Mouse (Mus musculus): ENCODE data around the gene Ankrd44. TPM values are rescaled to one million over a fixed set of nuclear protein-coding genes. Genes with fewer than 3 reads are reported as not detected.

Gene Ankrd44
- polyA plus RNA-seq, 1 experiment: 5.2 TPM

DNA sequence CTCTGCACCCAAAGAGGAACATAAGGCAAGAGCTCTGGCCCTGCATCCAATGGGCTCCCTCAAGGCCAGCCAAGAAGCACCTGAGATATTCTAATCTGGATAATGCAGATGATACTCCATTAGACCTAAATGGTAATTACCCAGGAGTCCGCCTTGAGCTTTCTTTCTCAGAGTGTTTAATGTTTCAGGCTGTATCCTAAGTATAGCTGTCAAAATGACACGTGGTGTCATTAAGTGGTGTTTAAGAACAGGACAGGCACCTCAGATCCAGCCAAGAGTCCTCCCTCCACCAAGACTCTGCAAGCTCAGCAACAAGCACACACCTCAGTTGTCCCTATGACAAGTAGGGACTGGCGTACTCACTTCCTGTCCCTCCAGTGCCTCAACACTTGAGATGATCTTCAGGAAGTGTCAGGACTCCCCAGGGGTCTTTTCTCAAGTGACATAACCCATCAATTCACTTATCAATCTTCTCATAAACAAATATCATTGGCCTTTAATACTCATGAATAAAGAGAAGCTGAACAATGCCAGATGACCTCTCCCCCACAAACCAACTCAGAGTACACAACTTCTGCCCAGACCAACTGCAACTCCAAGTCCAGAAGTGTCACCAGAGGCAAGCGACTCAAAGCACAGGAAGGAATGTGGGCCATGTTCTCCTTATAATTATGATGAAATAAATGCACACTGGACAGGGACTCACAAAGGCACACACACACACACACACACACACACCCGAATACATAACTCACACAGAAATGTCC lies 15.5 kb downstream of the Ankrd44 start:
- H3K9ac ChIP-seq (ENCODE audit: low read depth, poor library complexity, severe bottlenecking): no peak overlapping the region
- H3K36me3 ChIP-seq (ENCODE audit: control insufficient read depth, insufficient read depth, low read length, poor library complexity, severe bottlenecking): no peaks in the 10 kb centered on the region
- no peak overlapping the region for H3K4me3 ChIP-seq (ENCODE audit: low read depth, low read length)
- no peak overlapping the region for H3K27ac ChIP-seq (ENCODE audit: insufficient read depth, low read length)
- no peak for TF ChIP-seq EP300 (IDR thresholded peaks at IDR 0.05; ENCODE audit: insufficient read depth, low read depth, low read length)
- no peak for TF ChIP-seq POLR2A (IDR thresholded peaks at IDR 0.05; ENCODE audit: insufficient read depth, low read length)
- TF ChIP-seq CTCF (IDR thresholded peaks at IDR 0.05; ENCODE audit: low read depth, low read length): no peak
- no peaks in the 10 kb centered on the region for H3K27me3 ChIP-seq (ENCODE audit: control insufficient read depth, insufficient read depth, low read length, poor library complexity, severe bottlenecking)
- H3K9me3 ChIP-seq (replicated peaks; ENCODE audit: control insufficient read depth, insufficient read depth, low read length, poor library complexity, severe bottlenecking): no peaks in the 10 kb centered on the region
- no peaks in the 10 kb centered on the region for H3K4me1 ChIP-seq (ENCODE audit: control insufficient read depth, insufficient read depth, low read length)

DNA sequence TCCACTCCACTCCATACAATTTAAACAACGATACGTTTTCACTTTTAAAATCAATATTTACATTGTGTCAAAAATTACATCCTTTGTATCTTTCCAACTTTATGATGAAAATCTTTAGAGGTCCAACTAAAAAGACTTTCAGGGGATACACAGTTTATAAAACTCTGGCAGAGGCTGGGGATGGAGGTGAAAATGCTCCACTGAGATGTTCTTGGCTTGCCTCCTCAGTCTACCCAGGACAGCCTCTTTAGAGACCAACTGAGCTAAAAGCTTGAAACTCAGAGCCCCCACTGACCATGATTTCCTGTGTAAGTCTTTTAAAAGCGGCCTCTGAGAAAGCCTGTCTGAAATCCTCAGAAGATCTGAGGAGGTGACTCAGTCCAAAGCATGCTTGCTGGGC lies 17.4 kb downstream of the Ankrd44 start:
- Histone ChIP-seq H3K27me3 (ENCODE audit: control insufficient read depth, insufficient read depth, low read length, poor library complexity, severe bottlenecking) (no peaks in the 10 kb centered on the region), H3K9me3 (replicated peaks; ENCODE audit: control insufficient read depth, insufficient read depth, low read length, poor library complexity, severe bottlenecking) (no peaks in the 10 kb centered on the region), H3K4me1 (ENCODE audit: control insufficient read depth, insufficient read depth, low read length) (no peaks in the 10 kb centered on the region), H3K9ac (ENCODE audit: low read depth, poor library complexity, severe bottlenecking) (no peak overlapping the region), H3K4me3 (ENCODE audit: low read depth, low read length) (no peak overlapping the region), H3K36me3 (ENCODE audit: control insufficient read depth, insufficient read depth, low read length, poor library complexity, severe bottlenecking) (no peaks in the 10 kb centered on the region), H3K27ac (ENCODE audit: insufficient read depth, low read length) (no peak overlapping the region)
- no peak for TF ChIP-seq EP300 (IDR thresholded peaks at IDR 0.05; ENCODE audit: insufficient read depth, low read depth, low read length)
- no peak for TF ChIP-seq POLR2A (IDR thresholded peaks at IDR 0.05; ENCODE audit: insufficient read depth, low read length)
- TF ChIP-seq CTCF (IDR thresholded peaks at IDR 0.05; ENCODE audit: low read depth, low read length): no peak

DNA sequence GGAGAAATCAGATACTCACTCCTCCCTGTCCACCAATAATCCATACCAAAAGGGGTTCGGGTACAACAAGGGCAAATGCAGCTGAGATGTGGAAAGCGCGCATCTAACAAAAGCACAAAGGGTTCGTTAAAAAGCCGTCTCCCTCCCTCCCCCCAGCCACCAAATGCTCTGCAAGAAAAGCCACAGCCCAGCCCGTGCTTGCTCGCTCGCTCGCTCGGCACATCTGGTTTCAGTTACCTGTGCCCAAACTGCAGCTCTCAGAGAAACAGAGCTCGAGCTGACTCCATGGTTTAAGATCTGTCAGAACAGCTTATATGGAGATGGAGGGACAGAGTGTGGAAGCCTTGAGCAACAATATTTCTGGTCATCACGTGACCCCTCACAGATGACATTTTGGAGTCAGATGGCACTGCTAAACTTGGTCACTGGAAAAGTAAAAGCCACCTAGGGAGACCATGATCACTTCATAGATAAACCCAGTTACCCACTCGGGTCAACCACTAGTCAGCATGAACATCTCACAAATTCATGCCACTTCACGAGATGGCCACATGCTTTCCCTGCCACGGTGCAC lies 19.0 kb downstream of the Ankrd44 start:
- Histone ChIP-seq H3K27ac (ENCODE audit: insufficient read depth, low read length) (no peak overlapping the region), H3K4me3 (ENCODE audit: low read depth, low read length) (no peak overlapping the region), H3K4me1 (ENCODE audit: control insufficient read depth, insufficient read depth, low read length) (no peaks in the 10 kb centered on the region), H3K27me3 (ENCODE audit: control insufficient read depth, insufficient read depth, low read length, poor library complexity, severe bottlenecking) (no peaks in the 10 kb centered on the region), H3K9me3 (replicated peaks; ENCODE audit: control insufficient read depth, insufficient read depth, low read length, poor library complexity, severe bottlenecking) (no peaks in the 10 kb centered on the region), H3K36me3 (ENCODE audit: control insufficient read depth, insufficient read depth, low read length, poor library complexity, severe bottlenecking) (no peaks in the 10 kb centered on the region), H3K9ac (ENCODE audit: low read depth, poor library complexity, severe bottlenecking) (no peak overlapping the region)
- TF ChIP-seq CTCF (IDR thresholded peaks at IDR 0.05; ENCODE audit: low read depth, low read length) (no peak), EP300 (IDR thresholded peaks at IDR 0.05; ENCODE audit: insufficient read depth, low read depth, low read length) (no peak), POLR2A (IDR thresholded peaks at IDR 0.05; ENCODE audit: insufficient read depth, low read length) (no peak)

DNA sequence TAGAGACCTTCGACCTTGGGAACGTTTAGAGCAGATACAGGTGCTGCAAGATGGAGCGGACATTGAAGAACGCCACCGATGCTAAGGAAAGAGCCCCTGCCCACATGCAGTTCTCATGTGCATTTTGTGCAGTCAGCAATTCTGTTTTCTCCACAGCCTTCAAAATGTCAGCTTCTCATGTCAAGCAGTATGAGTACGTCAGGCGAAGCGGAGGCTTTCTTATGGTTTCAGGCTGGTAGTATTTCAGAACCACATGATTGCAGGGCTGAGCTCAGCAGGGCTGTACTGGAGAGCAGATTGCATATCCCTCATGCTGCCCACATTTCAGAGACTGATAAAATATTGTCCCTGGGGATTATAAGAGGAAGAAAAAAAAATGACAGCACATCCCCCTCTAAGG lies 19.9 kb downstream of the Ankrd44 start:
- Histone ChIP-seq H3K9ac (ENCODE audit: low read depth, poor library complexity, severe bottlenecking) (no peak overlapping the region), H3K4me1 (ENCODE audit: control insufficient read depth, insufficient read depth, low read length) (no peaks in the 10 kb centered on the region), H3K36me3 (ENCODE audit: control insufficient read depth, insufficient read depth, low read length, poor library complexity, severe bottlenecking) (no peaks in the 10 kb centered on the region), H3K27me3 (ENCODE audit: control insufficient read depth, insufficient read depth, low read length, poor library complexity, severe bottlenecking) (no peaks in the 10 kb centered on the region), H3K9me3 (replicated peaks; ENCODE audit: control insufficient read depth, insufficient read depth, low read length, poor library complexity, severe bottlenecking) (no peaks in the 10 kb centered on the region), H3K27ac (ENCODE audit: insufficient read depth, low read length) (no peak overlapping the region), H3K4me3 (ENCODE audit: low read depth, low read length) (no peak overlapping the region)
- TF ChIP-seq EP300 (IDR thresholded peaks at IDR 0.05; ENCODE audit: insufficient read depth, low read depth, low read length): no peak
- no peak for TF ChIP-seq CTCF (IDR thresholded peaks at IDR 0.05; ENCODE audit: low read depth, low read length)
- TF ChIP-seq POLR2A (IDR thresholded peaks at IDR 0.05; ENCODE audit: insufficient read depth, low read length): no peak

DNA sequence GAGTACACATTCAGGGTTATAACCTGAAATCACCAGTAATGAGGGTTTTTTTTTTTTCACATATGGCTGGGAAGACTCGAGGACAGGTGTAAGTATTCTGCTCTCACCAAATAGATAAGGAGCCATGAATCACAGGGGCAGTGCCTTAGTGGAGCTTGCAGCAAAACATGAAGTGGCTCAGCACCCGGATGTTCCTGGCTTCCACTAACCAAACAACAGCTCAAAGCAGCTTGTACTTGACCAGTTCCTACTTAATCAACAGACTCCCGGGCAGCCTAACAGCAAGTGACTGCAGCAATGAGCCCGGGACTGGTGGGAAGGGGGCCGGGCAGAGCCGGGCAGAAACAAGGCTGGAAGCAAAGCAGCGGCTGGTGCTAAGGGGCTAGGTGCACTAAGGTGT lies 20.6 kb downstream of the Ankrd44 start:
- no peak overlapping the region for H3K4me3 ChIP-seq (ENCODE audit: low read depth, low read length)
- H3K9me3 ChIP-seq (replicated peaks; ENCODE audit: control insufficient read depth, insufficient read depth, low read length, poor library complexity, severe bottlenecking): no peaks in the 10 kb centered on the region
- no peaks in the 10 kb centered on the region for H3K36me3 ChIP-seq (ENCODE audit: control insufficient read depth, insufficient read depth, low read length, poor library complexity, severe bottlenecking)
- no peak for TF ChIP-seq CTCF (IDR thresholded peaks at IDR 0.05; ENCODE audit: low read depth, low read length)
- no peak for TF ChIP-seq POLR2A (IDR thresholded peaks at IDR 0.05; ENCODE audit: insufficient read depth, low read length)
- no peak for TF ChIP-seq EP300 (IDR thresholded peaks at IDR 0.05; ENCODE audit: insufficient read depth, low read depth, low read length)
- no peak overlapping the region for H3K27ac ChIP-seq (ENCODE audit: insufficient read depth, low read length)
- H3K27me3 ChIP-seq (ENCODE audit: control insufficient read depth, insufficient read depth, low read length, poor library complexity, severe bottlenecking): no peaks in the 10 kb centered on the region
- H3K4me1 ChIP-seq (ENCODE audit: control insufficient read depth, insufficient read depth, low read length): no peaks in the 10 kb centered on the region
- no peak overlapping the region for H3K9ac ChIP-seq (ENCODE audit: low read depth, poor library complexity, severe bottlenecking)

DNA sequence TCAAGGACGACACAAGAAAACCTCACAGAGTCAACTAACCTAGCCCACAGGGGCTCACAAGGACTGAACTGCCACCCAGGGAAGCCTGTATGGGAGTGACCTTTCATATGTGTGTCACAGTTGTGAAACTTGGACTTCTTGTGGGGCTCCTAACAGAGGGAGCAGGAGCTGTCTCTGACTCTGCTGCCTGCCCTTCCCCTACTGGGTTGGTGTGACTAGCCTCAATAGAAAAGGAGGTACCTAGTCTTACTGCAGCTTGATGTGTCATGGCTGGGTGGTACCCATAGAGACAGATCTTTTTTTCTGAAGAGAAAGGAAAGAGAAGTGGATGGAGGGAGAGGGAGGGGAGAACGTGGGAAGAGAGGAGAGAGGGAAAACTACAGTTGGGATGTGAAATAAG lies 22.0 kb downstream of the Ankrd44 start:
- no peaks in the 10 kb centered on the region for H3K4me1 ChIP-seq (ENCODE audit: control insufficient read depth, insufficient read depth, low read length)
- no peak overlapping the region for H3K9ac ChIP-seq (ENCODE audit: low read depth, poor library complexity, severe bottlenecking)
- no peaks in the 10 kb centered on the region for H3K27me3 ChIP-seq (ENCODE audit: control insufficient read depth, insufficient read depth, low read length, poor library complexity, severe bottlenecking)
- no peaks in the 10 kb centered on the region for H3K9me3 ChIP-seq (replicated peaks; ENCODE audit: control insufficient read depth, insufficient read depth, low read length, poor library complexity, severe bottlenecking)
- TF ChIP-seq POLR2A (IDR thresholded peaks at IDR 0.05; ENCODE audit: insufficient read depth, low read length) (no peak), EP300 (IDR thresholded peaks at IDR 0.05; ENCODE audit: insufficient read depth, low read depth, low read length) (no peak), CTCF (IDR thresholded peaks at IDR 0.05; ENCODE audit: low read depth, low read length) (no peak)
- H3K36me3 ChIP-seq (ENCODE audit: control insufficient read depth, insufficient read depth, low read length, poor library complexity, severe bottlenecking): no peaks in the 10 kb centered on the region
- H3K4me3 ChIP-seq (ENCODE audit: low read depth, low read length): no peak overlapping the region
- no peak overlapping the region for H3K27ac ChIP-seq (ENCODE audit: insufficient read depth, low read length)

Measured in ES-Bruce4 (cell line).